Mouse (Mus musculus) midbrain, embryonic 12.5 days (tissue): ENCODE data around the gene Tgfbr3l. TPM values are rescaled to one million over a fixed set of nuclear protein-coding genes. Genes with fewer than 3 reads are reported as not detected.

Experiments used
- ATAC-seq: fragments of 200-750 bp; cut with Nextera tagmentation; 2 replicates; pipeline ENCODE4 v1.8.0; 2017; ENCODE audit warnings: low read depth, moderate TSS enrichment, moderate library complexity; ENCODE audit not compliant: low FRiP score
- H3K27ac ChIP-seq: fragments of 300-500 bp; sonication (generic); replicated peaks from 2 replicates; pipeline ENCODE4 v1.5.1; 2016; ENCODE audit warnings: mild to moderate bottlenecking
- H3K27me3 ChIP-seq: fragments of 300-500 bp; sonication (generic); 2 replicates; pipeline ENCODE4 v1.6.1; 2016; ENCODE audit warnings: mild to moderate bottlenecking
- H3K36me3 ChIP-seq: fragments of 300-500 bp; sonication (generic); 2 replicates; pipeline ENCODE4 v1.6.1; 2016
- H3K4me1 ChIP-seq: fragments of 300-500 bp; sonication (generic); 2 replicates; pipeline ENCODE4 v1.6.1; 2016
- H3K4me2 ChIP-seq: fragments of 300-500 bp; sonication (generic); replicated peaks from 2 replicates; pipeline ENCODE4 v1.6.1; 2016; ENCODE audit warnings: mild to moderate bottlenecking, moderate library complexity
- H3K4me3 ChIP-seq: fragments of 300-500 bp; sonication (generic); 2 replicates; pipeline ENCODE4 v1.5.1; 2016; ENCODE audit warnings: mild to moderate bottlenecking
- H3K9ac ChIP-seq: fragments of 300-500 bp; sonication (generic); replicated peaks from 2 replicates; pipeline ENCODE4 v1.6.1; 2016; ENCODE audit warnings: mild to moderate bottlenecking, moderate library complexity
- H3K9me3 ChIP-seq: fragments of 300-500 bp; sonication (generic); 2 replicates; pipeline ENCODE4 v1.6.1; 2016; ENCODE audit warnings: mild to moderate bottlenecking
- WGBS: fragments of 180-500 bp; shearing (Covaris S2); methylation state at CpG from one replicate; pipeline ENCODE4 v1.1.7; 2016; 5-methylcytosine and 5-hydroxymethylcytosine counted together
- polyA plus RNA-seq: library from polyadenylated mRNA; unstranded; fragments of >200 nt; fragmentation: Nextera tagmentation; extraction: Ambion mirVana; gene quantifications from 2 replicates; pipeline ENCODE4 v1.2.1, GENCODE M21; 2016

Gene Tgfbr3l
- 5.0 and 5.3 TPM in 2 replicates for polyA plus RNA-seq

GRCm38 (mm10) chr8:4247951-4248540, at the start of gene Tgfbr3l:
Tgfbr3l (plus strand) TSS chr8:4248214.
- peaks cover 61% of the 10 kb centered on the region for H3K36me3 ChIP-seq

GRCm38 (mm10) chr8:4201321-4201720, 46.7 kb upstream of the Tgfbr3l start:
- ATAC-seq, result no peak
- Histone ChIP-seq H3K27me3 (peaks cover 34% of the 10 kb centered on the region), H3K27ac (no peak overlapping the region), H3K4me2 (no peak overlapping the region), H3K9me3 (no peaks in the 10 kb centered on the region), H3K4me3 (no peak overlapping the region), H3K4me1 (peaks cover 2% of the 10 kb centered on the region; the same call in 1 of the 2 replicates), H3K9ac (no peak overlapping the region), H3K36me3 (peaks cover 51% of the 10 kb centered on the region)
- 75% methylated on average over 2 of the region's 2 CpGs for WGBS

More at GRCm38 (mm10) chr8:4247951-4248540, at the start of gene Tgfbr3l:
- Histone ChIP-seq H3K27ac (no peak within 1 kb of the TSS), H3K9me3 (no peaks in the 10 kb centered on the region), H3K4me2 (no peak within 1 kb of the TSS; the same call in 1 of the 2 replicates), H3K4me3 (no peak within 1 kb of the TSS), H3K9ac (no peak within 1 kb of the TSS), H3K27me3 (peaks cover 20% of the 10 kb centered on the region), H3K4me1 (peaks cover 24% of the 10 kb centered on the region)
- 80% methylated on average over 15 of the region's 15 CpGs for WGBS
- ATAC-seq, result no peak

- ATAC-seq, result peak; percentile 14; the same call in 1 of the 2 replicates
- Histone ChIP-seq H3K9ac (no peak overlapping the region), H3K4me2 (no peak overlapping the region), H3K27ac (no peak overlapping the region), H3K27me3 (peaks cover 50% of the 10 kb centered on the region), H3K36me3 (peaks cover 70% of the 10 kb centered on the region), H3K4me3 (no peak overlapping the region), H3K4me1 (peaks cover 12% of the 10 kb centered on the region; the same call in 1 of the 2 replicates), H3K9me3 (no peaks in the 10 kb centered on the region)
- WGBS, result 14% methylated on average over 38 of the region's 38 CpGs
Measured at GRCm38 (mm10) chr8:4205246-4206123, 42.5 kb upstream of the Tgfbr3l start.

DNA sequence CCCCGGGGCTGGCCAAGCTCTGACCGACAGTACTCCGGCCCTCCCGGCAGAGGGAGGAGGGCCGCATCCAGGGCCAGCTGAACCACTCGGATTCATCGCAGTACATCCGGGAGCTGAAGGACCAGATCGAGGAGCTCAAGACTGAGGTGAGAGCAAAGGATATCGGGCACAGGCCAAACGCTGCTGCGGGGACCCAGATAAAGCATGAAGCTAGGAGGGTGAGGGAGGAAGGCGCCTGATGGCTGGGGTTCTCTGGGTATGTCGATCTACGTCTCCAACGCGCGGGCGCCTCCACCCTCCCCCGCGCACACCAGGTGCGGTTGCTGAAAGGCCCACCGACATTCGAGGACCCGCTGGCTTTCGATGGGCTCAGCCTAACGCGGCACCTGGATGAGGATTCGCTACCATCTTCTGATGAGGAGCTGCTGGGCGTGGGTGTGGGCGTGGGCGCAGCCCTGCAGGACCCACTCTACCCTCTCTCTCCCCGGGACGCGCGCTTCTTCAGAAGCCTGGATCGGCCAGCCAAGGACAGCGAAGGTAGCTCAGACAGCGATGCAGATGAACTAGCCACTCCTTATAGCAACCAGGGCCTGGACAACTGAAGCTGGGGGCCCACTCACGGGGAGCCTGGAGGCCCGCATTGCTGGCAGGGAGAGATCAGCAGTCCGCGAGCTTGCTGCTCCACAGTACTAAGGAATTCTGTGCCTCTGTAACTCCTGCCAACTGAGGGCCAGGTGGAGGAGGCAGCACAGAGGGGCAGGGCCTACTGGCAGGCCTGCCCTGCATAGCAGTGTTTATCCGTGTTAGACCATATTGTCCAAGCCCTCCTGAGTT, 41.6 kb upstream of the Tgfbr3l start:
- ATAC-seq, result 0 out of 2 replicates have a peak, but pooled peaks have one; percentile 4
- peaks cover 50% of the 10 kb centered on the region for H3K27me3 ChIP-seq
- H3K4me3 ChIP-seq, result no peak overlapping the region

DNA sequence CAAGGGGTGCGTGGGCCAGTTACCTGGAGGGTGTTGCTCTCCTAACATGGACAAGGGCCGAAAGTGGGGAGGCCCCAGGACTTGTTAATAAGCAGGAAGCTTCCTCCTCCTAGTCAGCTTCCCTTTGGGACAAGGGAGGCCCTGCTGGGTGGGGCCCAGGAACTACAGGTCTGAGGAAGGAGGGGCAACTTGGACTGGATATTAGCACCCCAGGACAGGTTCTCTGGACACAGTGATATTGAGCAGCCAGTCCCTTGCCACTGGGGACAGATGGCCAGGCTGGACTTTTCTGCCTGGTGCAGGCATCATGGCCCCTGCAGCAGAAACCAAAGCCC, 41.0 kb upstream of the Tgfbr3l start:
- Histone ChIP-seq H3K9me3 (no peaks in the 10 kb centered on the region), H3K4me2 (no peak overlapping the region), H3K4me1 (peaks cover 12% of the 10 kb centered on the region; the same call in 1 of the 2 replicates), H3K27ac (no peak overlapping the region), H3K27me3 (peaks cover 50% of the 10 kb centered on the region), H3K4me3 (no peak overlapping the region), H3K36me3 (peaks cover 77% of the 10 kb centered on the region), H3K9ac (no peak overlapping the region)
- WGBS, result 46% methylated on average over 2 of the region's 2 CpGs
- no peak for ATAC-seq

More for the DNA sequence above, 41.6 kb upstream of the Tgfbr3l start:
- Histone ChIP-seq H3K36me3 (peaks cover 73% of the 10 kb centered on the region), H3K4me2 (0 out of 2 replicates have a peak overlapping the region, but pooled peaks have one; percentile 13), H3K9ac (0 out of 2 replicates have a peak overlapping the region, but pooled peaks have one; percentile 28), H3K27ac (no peak overlapping the region), H3K9me3 (no peaks in the 10 kb centered on the region), H3K4me1 (peaks cover 12% of the 10 kb centered on the region; the same call in 1 of the 2 replicates)
- WGBS, result 5% methylated on average over 42 of the region's 44 CpGs

DNA sequence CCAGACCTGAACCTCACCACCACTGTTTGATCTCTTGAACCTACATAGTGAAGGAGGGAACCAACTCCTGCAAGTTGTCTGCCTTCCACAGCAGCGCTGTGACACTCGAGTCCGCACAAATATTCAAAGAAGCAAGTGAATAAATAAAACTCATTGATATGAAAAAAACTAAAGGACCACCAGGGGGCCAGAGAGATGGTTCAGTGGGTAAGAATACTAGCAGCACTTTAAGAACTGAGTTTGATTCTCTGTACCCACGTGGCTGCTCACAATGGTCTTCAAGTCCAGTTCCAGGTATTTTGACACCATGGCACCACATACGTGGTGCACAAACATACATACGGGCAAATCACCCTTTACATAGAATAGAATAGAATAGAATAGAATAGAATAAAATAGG, 36.9 kb upstream of the Tgfbr3l start:
- peaks cover 38% of the 10 kb centered on the region for H3K27me3 ChIP-seq
- no peak overlapping the region for H3K4me2 ChIP-seq
- no peak overlapping the region for H3K4me3 ChIP-seq
- no peak overlapping the region for H3K9ac ChIP-seq
- WGBS, result 81% methylated on average over 6 of the region's 6 CpGs
- H3K27ac ChIP-seq, result no peak overlapping the region
- ATAC-seq, result no peak
- H3K36me3 ChIP-seq, result peaks cover 53% of the 10 kb centered on the region
- H3K4me1 ChIP-seq, result peaks cover 49% of the 10 kb centered on the region
- H3K9me3 ChIP-seq, result no peaks in the 10 kb centered on the region

DNA sequence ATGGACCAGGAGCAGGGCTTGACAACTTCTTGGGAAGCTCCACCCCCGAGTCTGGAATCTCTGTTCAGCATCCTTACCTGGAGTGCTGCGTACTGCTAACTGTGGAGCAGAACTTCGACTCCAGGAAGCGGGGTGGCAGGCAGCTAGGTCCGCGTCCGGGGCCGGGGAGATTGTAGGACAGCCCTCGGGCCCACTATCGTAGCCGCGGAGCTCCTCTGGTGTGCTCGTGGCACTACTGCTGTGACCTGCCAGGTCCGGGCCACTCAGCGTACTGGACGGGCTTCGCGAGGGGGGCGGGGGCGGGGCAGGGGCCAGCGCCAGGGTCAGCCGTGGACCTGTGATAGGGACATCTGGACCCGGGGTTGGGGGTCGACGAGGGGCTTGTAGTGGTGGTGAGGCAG, 35.2 kb upstream of the Tgfbr3l start:
- H3K36me3 ChIP-seq, result peaks cover 40% of the 10 kb centered on the region
- H3K27ac ChIP-seq, result 0 out of 2 replicates have a peak overlapping the region, but pooled peaks have one; percentile 25
- H3K9me3 ChIP-seq, result no peaks in the 10 kb centered on the region
- H3K4me2 ChIP-seq, result peak overlapping the region; percentile 82
- peak overlapping the region; percentile 65 for H3K9ac ChIP-seq
- peaks cover 43% of the 10 kb centered on the region for H3K4me1 ChIP-seq
- H3K27me3 ChIP-seq, result peaks cover 21% of the 10 kb centered on the region; the same call in 1 of the 2 replicates
- no peak for ATAC-seq
- peak overlapping the region; percentile 57 for H3K4me3 ChIP-seq
- 2% methylated on average over 24 of the region's 25 CpGs for WGBS

GRCm38 (mm10) chr8:4213210-4214005, 34.6 kb upstream of the Tgfbr3l start:
- Histone ChIP-seq H3K36me3 (peaks cover 35% of the 10 kb centered on the region), H3K4me2 (peak overlapping the region; percentile 82), H3K4me3 (peak overlapping the region; percentile 57), H3K27ac (0 out of 2 replicates have a peak overlapping the region, but pooled peaks have one; percentile 25), H3K9me3 (no peaks in the 10 kb centered on the region), H3K9ac (peak overlapping the region; percentile 65), H3K4me1 (peaks cover 45% of the 10 kb centered on the region), H3K27me3 (peaks cover 20% of the 10 kb centered on the region; the same call in 1 of the 2 replicates)
- peak; percentile 3; the same call in 1 of the 2 replicates for ATAC-seq
- 5% methylated on average over 18 of the region's 18 CpGs for WGBS

GRCm38 (mm10) chr8:4214006-4214980, 33.7 kb upstream of the Tgfbr3l start:
- Histone ChIP-seq H3K4me3 (peak overlapping the region; percentile 57), H3K9ac (peak overlapping the region; percentile 65), H3K4me1 (peaks cover 45% of the 10 kb centered on the region), H3K36me3 (peaks cover 31% of the 10 kb centered on the region), H3K27ac (0 out of 2 replicates have a peak overlapping the region, but pooled peaks have one; percentile 8), H3K4me2 (peak overlapping the region; percentile 82), H3K9me3 (no peaks in the 10 kb centered on the region), H3K27me3 (peaks cover 20% of the 10 kb centered on the region; the same call in 1 of the 2 replicates)
- peak; percentile 4; the same call in 1 of the 2 replicates for ATAC-seq
- 12% methylated on average over 33 of the region's 33 CpGs for WGBS

- H3K9ac ChIP-seq, result peak overlapping the region; percentile 76
- peaks cover 45% of the 10 kb centered on the region for H3K4me1 ChIP-seq
- peaks cover 11% of the 10 kb centered on the region; the same call in 1 of the 2 replicates for H3K36me3 ChIP-seq
- peak overlapping the region; percentile 82 for H3K4me2 ChIP-seq
- H3K9me3 ChIP-seq, result no peaks in the 10 kb centered on the region
- peak overlapping the region; percentile 86 for H3K27ac ChIP-seq
- 4% methylated on average over 18 of the region's 18 CpGs for WGBS
- ATAC-seq, result no peak; the same call in 1 of the 2 replicates
- H3K4me3 ChIP-seq, result peak overlapping the region; percentile 57
- H3K27me3 ChIP-seq, result peaks cover 23% of the 10 kb centered on the region; the same call in 1 of the 2 replicates
Measured at GRCm38 (mm10) chr8:4216296-4216695, 31.7 kb upstream of the Tgfbr3l start.
